Mouse (Mus musculus): ENCODE results near the gene Cercam.

Gene Cercam

DNA sequence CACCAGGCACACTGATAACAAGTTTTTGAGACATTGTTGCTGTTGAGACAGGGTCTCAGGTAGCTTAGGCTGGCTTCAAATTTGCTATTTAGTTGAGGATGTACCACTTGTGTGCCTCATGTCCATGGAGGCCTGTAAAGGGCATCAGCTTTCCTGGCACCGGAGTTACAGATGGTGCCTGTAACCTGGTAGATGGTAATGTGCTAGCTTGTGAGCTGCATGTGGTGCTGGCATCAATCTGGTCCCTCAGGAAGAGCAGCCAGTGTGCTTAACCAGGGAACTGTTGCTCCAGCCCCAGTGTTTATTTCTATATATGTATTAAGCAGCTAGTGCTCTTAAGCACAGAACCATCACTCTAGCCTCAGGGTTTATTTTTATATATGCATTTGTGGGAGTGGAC is 27.1 kb downstream of the Cercam start:
- WGBS: 83% methylated on average over 1 of the region's 1 CpGs

- 61% methylated on average over 2 of the region's 2 CpGs for WGBS
Observed at GRCm38 (mm10) chr2:29897366-29897765, 28.4 kb downstream of the Cercam start.

GRCm38 (mm10) chr2:29898081-29898480 is 29.1 kb downstream of the Cercam start:
- WGBS: 73% methylated on average over 1 of the region's 1 CpGs

DNA sequence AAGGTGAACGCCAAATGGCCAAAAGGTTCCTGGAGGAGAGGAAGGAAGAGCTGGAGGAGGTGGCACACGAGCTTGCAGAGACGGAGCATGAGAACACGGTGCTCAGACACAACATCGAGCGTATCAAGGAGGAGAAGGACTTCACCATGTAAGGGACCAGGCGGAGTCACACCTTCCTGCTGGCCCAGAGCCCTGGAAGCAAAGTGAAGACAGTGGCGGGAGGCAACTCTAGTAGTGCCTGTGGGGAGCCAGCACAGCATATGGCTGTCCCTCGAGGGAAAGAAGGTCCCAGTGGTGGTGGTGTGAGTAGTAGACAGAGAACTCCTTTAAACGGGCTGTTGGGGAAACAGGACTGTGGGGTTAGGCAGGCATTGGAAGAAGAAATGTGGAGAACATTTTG is 33.2 kb downstream of the Cercam start:
- WGBS: 80% methylated on average over 10 of the region's 10 CpGs

DNA sequence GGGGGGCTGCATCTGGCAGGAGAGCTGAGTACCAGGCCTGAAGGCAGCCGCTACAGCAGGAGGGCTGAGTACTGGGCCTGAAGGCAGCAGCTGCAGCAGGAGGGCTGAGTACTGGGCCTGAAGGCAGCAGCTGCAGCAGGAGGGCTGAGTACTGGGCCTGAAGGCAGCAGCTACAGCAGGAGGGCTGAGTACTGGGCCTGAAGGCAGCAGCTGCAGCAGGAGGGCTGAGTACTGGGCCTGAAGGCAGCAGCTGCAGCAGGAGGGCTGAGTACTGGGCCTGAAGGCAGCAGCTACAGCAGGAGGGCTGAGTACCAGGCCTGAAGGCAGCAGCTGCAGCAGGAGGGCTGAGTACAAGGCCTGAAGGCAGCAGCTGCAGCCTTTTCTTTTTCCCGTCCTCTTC is 39.2 kb downstream of the Cercam start:
- WGBS: 74% methylated on average over 2 of the region's 2 CpGs

DNA sequence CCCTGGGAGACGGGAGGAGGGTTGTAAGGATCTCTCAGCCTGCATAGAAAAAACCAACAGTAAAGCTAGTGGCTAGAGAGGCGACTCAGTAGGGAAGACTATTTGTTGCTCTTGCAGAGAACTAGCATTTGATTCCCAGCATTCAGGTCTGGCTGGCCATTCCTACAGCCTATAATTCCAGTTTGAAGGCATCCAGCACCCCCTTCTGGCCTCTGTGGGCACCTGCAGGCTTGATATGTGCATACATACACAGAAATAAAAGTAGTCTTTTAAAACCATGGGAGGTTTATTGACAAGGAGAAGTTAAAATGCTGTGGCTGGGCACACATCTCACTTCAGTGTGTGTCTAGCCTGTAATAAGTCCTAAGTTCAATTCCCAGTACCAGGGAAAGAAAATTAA is 41.1 kb downstream of the Cercam start:
- WGBS: 93% methylated on average over 2 of the region's 2 CpGs

DNA sequence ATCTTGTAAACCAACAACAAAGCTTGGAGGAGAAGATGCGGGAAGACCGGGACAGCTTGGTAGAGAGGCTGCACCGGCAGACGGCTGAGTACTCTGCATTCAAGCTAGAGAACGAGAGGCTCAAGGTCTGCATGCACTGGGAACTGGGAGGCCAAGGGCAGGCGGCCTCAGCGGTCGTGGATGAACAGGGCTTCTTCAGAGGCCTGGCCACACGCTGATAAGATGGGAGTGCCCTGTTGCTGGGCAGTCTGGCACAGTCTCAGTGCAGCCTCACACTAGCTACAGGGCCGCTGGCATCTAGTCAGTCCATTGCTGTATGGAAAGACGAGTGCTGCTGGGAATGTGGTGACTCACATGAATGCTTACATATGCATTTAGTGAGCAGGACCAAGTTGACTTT is 48.7 kb downstream of the Cercam start:
- WGBS: 90% methylated on average over 11 of the region's 11 CpGs

- 45% methylated on average over 11 of the region's 11 CpGs for WGBS
Observed at GRCm38 (mm10) chr2:29922011-29922410, 53.0 kb downstream of the Cercam start.

DNA sequence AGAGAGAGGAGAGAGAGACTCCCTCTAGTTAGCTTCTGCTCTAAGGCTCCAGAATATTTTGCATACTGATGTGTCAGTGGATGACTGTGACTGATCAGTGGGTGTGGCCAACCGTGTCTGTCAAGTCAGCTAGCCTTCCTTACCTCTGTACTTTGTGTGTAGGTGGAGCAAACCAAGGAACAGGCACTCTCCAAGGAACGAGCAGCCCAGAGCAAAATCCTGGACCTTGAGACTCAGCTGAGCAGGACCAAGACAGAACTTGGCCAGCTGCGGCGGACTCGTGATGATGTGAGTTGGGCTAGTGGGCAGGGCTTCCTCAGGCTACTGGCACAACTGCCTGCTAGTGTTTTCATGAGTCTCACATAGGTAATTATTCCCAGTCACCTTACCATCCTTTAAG is 57.6 kb downstream of the Cercam start:
- 86% methylated on average over 5 of the region's 5 CpGs for WGBS

GRCm38 (mm10) chr2:29930506-29930905 is 61.5 kb downstream of the Cercam start:
- WGBS: 66% methylated on average over 10 of the region's 10 CpGs

- 66% methylated on average over 6 of the region's 6 CpGs for WGBS
Observed at GRCm38 (mm10) chr2:29931194-29931593, 62.2 kb downstream of the Cercam start.
